Mouse (Mus musculus): ENCODE measurements around the gene Hsd17b12.

Gene Hsd17b12

GRCm38 (mm10) chr2:94030602-94031001 lies 127.2 kb downstream of the Hsd17b12 start:
- in situ Hi-C loops (cut with MboI; ENCODE audit: unreplicated experiment in 2 of 2): no loop called here

- in situ Hi-C loops (cut with MboI; ENCODE audit: unreplicated experiment in 2 of 2): no loop called here
These were observed 133.1 kb downstream of the Hsd17b12 start for GRCm38 (mm10) chr2:94024637-94025036.

- in situ Hi-C loops (cut with MboI; ENCODE audit: unreplicated experiment in 2 of 2): no loop called here
These were observed 147.2 kb downstream of the Hsd17b12 start, which contains the start of gene Alkbh3 for GRCm38 (mm10) chr2:94010335-94011291. Gene Alkbh3, minus strand, starts transcription at chr2:94010807.

- in situ Hi-C loops (cut with MboI; ENCODE audit: unreplicated experiment in 2 of 2): no loop called here
These were observed 155.4 kb downstream of the Hsd17b12 start for GRCm38 (mm10) chr2:94002331-94002730.

- in situ Hi-C loops (cut with MboI; ENCODE audit: unreplicated experiment in 2 of 2): no loop called here
These were observed 155.8 kb downstream of the Hsd17b12 start for GRCm38 (mm10) chr2:94001918-94002317.

- in situ Hi-C loops (cut with MboI; ENCODE audit: unreplicated experiment in 2 of 2): no loop called here
These were observed 156.4 kb downstream of the Hsd17b12 start for GRCm38 (mm10) chr2:94001411-94001810.

- in situ Hi-C loops (cut with MboI; ENCODE audit: unreplicated experiment in 2 of 2): no loop called here
These were observed 161.5 kb downstream of the Hsd17b12 start, which contains the start of gene Gm27027 for GRCm38 (mm10) chr2:93996254-93996653. Gene Gm27027, minus strand, starts transcription at chr2:93996354.

GRCm38 (mm10) chr2:93992810-93993209 lies 165.0 kb downstream of the Hsd17b12 start:
- in situ Hi-C loops (cut with MboI; ENCODE audit: unreplicated experiment in 2 of 2): loop anchor here in 1 of 2 experiments (5.0 kb wide), 1 partner anchor 111 kb away; no protein-coding TSS in a partner anchor

- in situ Hi-C loops (cut with MboI; ENCODE audit: unreplicated experiment in 2 of 2): loop anchor here in 1 of 2 experiments (5.0 kb wide), 1 partner anchor 110 kb away; no protein-coding TSS in a partner anchor
These were observed 165.5 kb downstream of the Hsd17b12 start for GRCm38 (mm10) chr2:93992259-93992658.

GRCm38 (mm10) chr2:93991336-93991735 lies 166.4 kb downstream of the Hsd17b12 start:
- in situ Hi-C loops (cut with MboI; ENCODE audit: unreplicated experiment in 2 of 2): loop anchor here in 1 of 2 experiments (5.0 kb wide), 1 partner anchor 109 kb away; no protein-coding TSS in a partner anchor

- in situ Hi-C loops (cut with MboI; ENCODE audit: unreplicated experiment in 2 of 2): no loop called here
These were observed 169.3 kb downstream of the Hsd17b12 start for GRCm38 (mm10) chr2:93988440-93988839.
